Mouse (Mus musculus): Measurements from ENCODE around the gene Sectm1a. TPM values are rescaled to one million over a fixed set of nuclear protein-coding genes. Genes with fewer than 3 reads are reported as not detected.

The Sectm1a gene
- polyA plus RNA-seq, 1 experiment, result not detected

- no peaks in the 10 kb centered on the region for H3K9me3 ChIP-seq (ENCODE audit: control insufficient read depth, low read length)
- H3K36me3 ChIP-seq (ENCODE audit: control insufficient read depth), result no peaks in the 10 kb centered on the region
- H3K4me3 ChIP-seq (replicated peaks), result no peak overlapping the region
- no peaks in the 10 kb centered on the region for H3K27me3 ChIP-seq (ENCODE audit: control insufficient read depth)
- H3K4me1 ChIP-seq (ENCODE audit: control insufficient read depth), result no peaks in the 10 kb centered on the region; the same call in 1 of the 2 replicates
- TF ChIP-seq GATA1 (IDR thresholded peaks at IDR 0.05; ENCODE audit: low read length) (no peak), TAL1 (IDR thresholded peaks at IDR 0.05; ENCODE audit: low read length) (no peak)
Observed at GRCm38 (mm10) chr11:121099762-121100161, 18.7 kb upstream of the Sectm1a start.

- Histone ChIP-seq H3K9me3 (ENCODE audit: control insufficient read depth, low read length) (no peaks in the 10 kb centered on the region), H3K27me3 (ENCODE audit: control insufficient read depth) (no peaks in the 10 kb centered on the region), H3K4me3 (replicated peaks) (no peak overlapping the region), H3K4me1 (ENCODE audit: control insufficient read depth) (no peaks in the 10 kb centered on the region; the same call in 1 of the 2 replicates), H3K36me3 (ENCODE audit: control insufficient read depth) (no peaks in the 10 kb centered on the region)
- TF ChIP-seq GATA1 (IDR thresholded peaks at IDR 0.05; ENCODE audit: low read length) (no peak), TAL1 (IDR thresholded peaks at IDR 0.05; ENCODE audit: low read length) (no peak)
Observed at GRCm38 (mm10) chr11:121092606-121093585, 11.9 kb upstream of the Sectm1a start.

DNA sequence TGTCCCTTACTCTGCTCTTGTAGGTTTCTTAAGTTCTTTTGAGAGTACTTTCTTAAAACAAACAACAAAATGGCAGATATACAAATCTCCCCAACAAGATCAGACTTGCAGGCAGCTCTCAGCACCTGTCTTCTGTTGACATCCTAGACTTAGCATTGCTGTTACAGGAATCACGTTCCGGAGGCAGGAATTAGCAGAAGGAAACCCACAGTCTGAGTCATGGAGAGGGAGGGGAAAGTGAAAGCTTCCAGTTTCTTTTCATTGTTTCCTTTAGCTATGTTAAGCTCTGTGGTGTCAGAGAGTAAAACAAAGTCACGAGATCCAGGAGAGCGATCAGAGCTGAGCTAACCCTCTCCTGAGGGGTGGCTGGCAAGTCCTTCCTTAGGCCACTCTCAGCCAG lies 9.9 kb upstream of the Sectm1a start:
- Histone ChIP-seq H3K36me3 (ENCODE audit: control insufficient read depth) (no peaks in the 10 kb centered on the region), H3K4me3 (replicated peaks) (no peak overlapping the region), H3K27me3 (ENCODE audit: control insufficient read depth) (no peaks in the 10 kb centered on the region), H3K4me1 (ENCODE audit: control insufficient read depth) (no peaks in the 10 kb centered on the region), H3K9me3 (ENCODE audit: control insufficient read depth, low read length) (no peaks in the 10 kb centered on the region)
- no peak for TF ChIP-seq GATA1 (IDR thresholded peaks at IDR 0.05; ENCODE audit: low read length)
- no peak for TF ChIP-seq TAL1 (IDR thresholded peaks at IDR 0.05; ENCODE audit: low read length)

- TF ChIP-seq TAL1 (IDR thresholded peaks at IDR 0.05; ENCODE audit: low read length), result no peak
- TF ChIP-seq GATA1 (IDR thresholded peaks at IDR 0.05; ENCODE audit: low read length), result no peak
- Histone ChIP-seq H3K4me3 (replicated peaks) (no peak overlapping the region), H3K9me3 (ENCODE audit: control insufficient read depth, low read length) (no peaks in the 10 kb centered on the region), H3K36me3 (ENCODE audit: control insufficient read depth) (no peaks in the 10 kb centered on the region), H3K27me3 (ENCODE audit: control insufficient read depth) (no peaks in the 10 kb centered on the region), H3K4me1 (ENCODE audit: control insufficient read depth) (no peaks in the 10 kb centered on the region)
Observed at GRCm38 (mm10) chr11:121089756-121090546, 8.9 kb upstream of the Sectm1a start.

- H3K36me3 ChIP-seq (ENCODE audit: control insufficient read depth), result no peaks in the 10 kb centered on the region
- H3K4me1 ChIP-seq (ENCODE audit: control insufficient read depth), result no peaks in the 10 kb centered on the region
- H3K9me3 ChIP-seq (ENCODE audit: control insufficient read depth, low read length), result no peaks in the 10 kb centered on the region
- H3K27me3 ChIP-seq (ENCODE audit: control insufficient read depth), result no peaks in the 10 kb centered on the region
- H3K4me3 ChIP-seq (replicated peaks), result no peak overlapping the region
- TF ChIP-seq GATA1 (IDR thresholded peaks at IDR 0.05; ENCODE audit: low read length) (no peak), TAL1 (IDR thresholded peaks at IDR 0.05; ENCODE audit: low read length) (no peak)
Observed at GRCm38 (mm10) chr11:121088997-121089396, 8.0 kb upstream of the Sectm1a start.

DNA sequence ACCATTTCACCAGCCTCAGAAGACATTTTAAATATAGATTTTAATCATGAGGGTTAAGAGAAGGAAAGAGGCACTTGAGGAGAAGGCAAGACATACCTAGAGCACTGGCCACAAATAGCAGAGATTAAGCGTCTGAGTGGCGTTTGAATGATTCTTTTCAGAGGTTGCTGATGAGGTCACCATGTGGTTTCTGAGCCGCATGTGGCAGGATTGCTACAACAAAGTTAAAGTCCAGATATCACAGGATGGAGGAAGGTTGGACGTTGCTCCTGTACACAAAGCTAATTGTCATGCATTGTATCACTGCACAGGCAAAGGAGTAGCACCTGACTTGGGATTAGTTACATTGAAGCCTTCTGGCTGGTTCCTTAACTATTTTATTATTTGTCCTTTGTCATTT lies 5.3 kb upstream of the Sectm1a start:
- H3K4me1 ChIP-seq (ENCODE audit: control insufficient read depth), result peaks cover 2% of the 10 kb centered on the region; the same call in 1 of the 2 replicates
- no peaks in the 10 kb centered on the region for H3K36me3 ChIP-seq (ENCODE audit: control insufficient read depth)
- no peaks in the 10 kb centered on the region for H3K9me3 ChIP-seq (ENCODE audit: control insufficient read depth, low read length)
- H3K4me3 ChIP-seq (replicated peaks), result no peak overlapping the region
- no peaks in the 10 kb centered on the region for H3K27me3 ChIP-seq (ENCODE audit: control insufficient read depth)
- TF ChIP-seq TAL1 (IDR thresholded peaks at IDR 0.05; ENCODE audit: low read length) (no peak), GATA1 (IDR thresholded peaks at IDR 0.05; ENCODE audit: low read length) (no peak)

DNA sequence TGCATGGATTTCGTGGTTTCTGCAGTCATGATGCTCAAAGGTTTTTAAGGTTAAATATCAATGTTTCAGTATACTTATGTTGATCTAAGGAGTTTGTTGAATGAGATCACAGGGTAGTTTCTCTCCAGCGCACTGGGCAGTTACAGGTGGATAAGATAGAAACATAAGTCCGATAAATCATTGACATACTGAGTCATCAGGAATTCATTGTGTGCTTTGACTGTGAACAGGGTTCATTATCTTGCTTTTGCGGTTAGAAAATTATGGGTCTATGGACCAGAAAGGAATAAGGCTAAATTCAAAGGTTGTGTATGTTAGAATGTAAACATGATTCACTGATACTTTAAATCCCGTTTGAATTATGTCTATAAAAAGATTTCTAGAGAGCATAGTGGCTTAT lies 4.2 kb upstream of the Sectm1a start:
- H3K4me3 ChIP-seq (replicated peaks), result no peak overlapping the region
- no peaks in the 10 kb centered on the region for H3K36me3 ChIP-seq (ENCODE audit: control insufficient read depth)
- no peaks in the 10 kb centered on the region for H3K9me3 ChIP-seq (ENCODE audit: control insufficient read depth, low read length)
- H3K27me3 ChIP-seq (ENCODE audit: control insufficient read depth), result no peaks in the 10 kb centered on the region
- TF ChIP-seq TAL1 (IDR thresholded peaks at IDR 0.05; ENCODE audit: low read length) (no peak), GATA1 (IDR thresholded peaks at IDR 0.05; ENCODE audit: low read length) (no peak)
- peaks cover 2% of the 10 kb centered on the region; the same call in 1 of the 2 replicates for H3K4me1 ChIP-seq (ENCODE audit: control insufficient read depth)

DNA sequence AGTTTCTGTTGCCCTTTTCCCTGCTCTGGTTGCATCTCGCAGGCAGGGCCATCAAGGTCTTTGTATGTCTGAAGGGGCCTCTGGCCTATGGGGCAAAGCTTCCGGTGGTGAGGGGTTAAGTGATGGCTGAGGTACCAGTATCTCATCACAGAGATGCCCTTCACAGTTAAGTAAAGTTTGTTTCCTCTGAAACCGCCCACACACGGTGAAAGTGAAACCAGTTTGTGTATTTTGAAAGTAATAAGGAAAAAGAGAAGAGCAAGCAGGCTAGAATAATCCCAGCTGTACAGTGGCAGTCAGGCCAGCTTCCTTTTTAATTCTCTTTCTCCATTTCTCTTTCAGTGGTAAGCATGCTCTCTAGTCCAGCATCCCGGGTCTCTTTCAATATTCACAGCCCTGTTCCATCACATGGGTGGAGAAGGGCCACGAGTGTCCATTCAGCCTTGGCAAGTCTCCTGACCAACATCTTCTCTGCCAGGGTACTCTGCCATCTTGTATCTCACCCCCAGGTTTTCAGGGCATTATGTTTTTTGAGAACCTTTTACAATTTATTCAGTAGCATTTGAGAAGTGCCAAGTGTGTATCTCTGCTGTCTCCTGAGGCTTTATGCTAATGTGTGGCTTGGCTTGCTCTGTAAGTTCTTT lies 2.0 kb upstream of the Sectm1a start:
- TF ChIP-seq GATA1 (IDR thresholded peaks at IDR 0.05; ENCODE audit: low read length) (no peak), TAL1 (IDR thresholded peaks at IDR 0.05; ENCODE audit: low read length) (no peak)
- Histone ChIP-seq H3K27me3 (ENCODE audit: control insufficient read depth) (no peaks in the 10 kb centered on the region), H3K36me3 (ENCODE audit: control insufficient read depth) (no peaks in the 10 kb centered on the region), H3K4me3 (replicated peaks) (no peak overlapping the region), H3K4me1 (ENCODE audit: control insufficient read depth) (peaks cover 2% of the 10 kb centered on the region; the same call in 1 of the 2 replicates), H3K9me3 (ENCODE audit: control insufficient read depth, low read length) (no peaks in the 10 kb centered on the region)

All from erythroblast, embryonic 14.5 days (primary cell).